Mouse (Mus musculus) liver, embryonic 13.5 days (tissue): ENCODE results near the gene Taar8b. TPM values are rescaled to one million over a fixed set of nuclear protein-coding genes. Genes with fewer than 3 reads are reported as not detected.
"Not testable (repeated sequence)": the region's sequence is repeated elsewhere in the genome, so short reads cannot be mapped to it uniquely, and the experiment has no call there.

ENCODE experiments used
- ATAC-seq: fragments of 200-750 bp; cut with Nextera tagmentation; 2 replicates; pipeline ENCODE4 v1.8.0; 2017; ENCODE audit warnings: low read depth, mild to moderate bottlenecking, moderate number of reproducible peaks, moderate library complexity
- DNase-seq: peaks from one replicate; pipeline ENCODE4 v3.0.0; 2022
- H3K27ac ChIP-seq: fragments of 300-500 bp; sonication (generic); 2 replicates; pipeline ENCODE4 v1.5.1; 2015; ENCODE audit warnings: moderate library complexity, mild to moderate bottlenecking, inconsistent platforms
- H3K27me3 ChIP-seq: fragments of 300-500 bp; sonication (generic); 2 replicates; pipeline ENCODE4 v1.6.1; 2015; ENCODE audit warnings: mild to moderate bottlenecking, inconsistent platforms
- H3K36me3 ChIP-seq: fragments of 300-500 bp; sonication (generic); 2 replicates; pipeline ENCODE4 v1.6.1; 2015; ENCODE audit warnings: mild to moderate bottlenecking, inconsistent platforms
- H3K4me1 ChIP-seq: fragments of 300-500 bp; sonication (generic); replicated peaks from 2 replicates; pipeline ENCODE4 v1.6.1; 2015; ENCODE audit warnings: inconsistent platforms
- H3K4me2 ChIP-seq: fragments of 300-500 bp; sonication (generic); 2 replicates; pipeline ENCODE4 v1.6.1; 2015; ENCODE audit warnings: inconsistent platforms, mild to moderate bottlenecking, moderate library complexity
- H3K4me3 ChIP-seq: fragments of 300-500 bp; sonication (generic); replicated peaks from 2 replicates; pipeline ENCODE4 v1.5.1; 2015; ENCODE audit warnings: mild to moderate bottlenecking, inconsistent platforms
- H3K9ac ChIP-seq: fragments of 300-500 bp; sonication (generic); 2 replicates; pipeline ENCODE4 v1.6.1; 2015; ENCODE audit warnings: mild to moderate bottlenecking, inconsistent platforms
- H3K9me3 ChIP-seq: fragments of 300-500 bp; sonication (generic); replicated peaks from 2 replicates; pipeline ENCODE4 v1.6.1; 2016; ENCODE audit warnings: inconsistent platforms
- WGBS: fragments of 180-500 bp; shearing (Covaris S2); methylation state at CpG from one replicate; pipeline ENCODE4 v1.1.7; 2015; ENCODE audit not compliant: insufficient replicate concordance; 5-methylcytosine and 5-hydroxymethylcytosine counted together
- polyA plus RNA-seq: library from polyadenylated mRNA; unstranded; fragments of >200 nt; fragmentation: Nextera tagmentation; extraction: Ambion mirVana; gene quantifications from 2 replicates; pipeline ENCODE4 v1.2.1, GENCODE M21; 2015

The Taar8b gene
- polyA plus RNA-seq, 1 experiment from 2014 or later, result not detected

DNA sequence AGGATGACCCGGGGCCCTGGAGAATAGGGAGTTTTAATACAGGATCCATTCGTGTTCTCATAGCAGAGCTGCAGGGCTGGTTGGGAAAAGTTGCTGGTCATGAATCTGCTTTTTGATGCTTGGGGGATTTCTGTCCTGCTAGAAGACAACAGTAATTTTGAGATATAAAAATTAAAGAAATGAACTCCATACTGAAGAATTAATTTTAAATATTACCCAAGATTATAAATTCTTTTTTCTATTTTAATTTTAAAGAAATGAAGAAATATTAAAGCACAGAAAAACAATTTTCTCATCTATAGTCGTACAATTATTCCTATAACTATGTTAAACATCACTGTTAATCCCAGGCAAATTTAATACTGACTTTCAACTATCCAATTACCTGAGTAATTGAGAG, 9.7 kb upstream of the Taar8b start, which contains the start of gene Taar8c:
Gene Taar8c, minus strand, starts transcription at position 101 of the 400 bp plus-strand sequence.
- H3K27me3 ChIP-seq, H3K4me1 ChIP-seq, ATAC-seq, H3K9me3 ChIP-seq, H3K4me3 ChIP-seq, H3K4me2 ChIP-seq, H3K36me3 ChIP-seq, DNase-seq, H3K27ac ChIP-seq, H3K9ac ChIP-seq: not testable (repeated sequence)
- WGBS, result 52% methylated on average over 1 of the region's 3 CpGs

DNA sequence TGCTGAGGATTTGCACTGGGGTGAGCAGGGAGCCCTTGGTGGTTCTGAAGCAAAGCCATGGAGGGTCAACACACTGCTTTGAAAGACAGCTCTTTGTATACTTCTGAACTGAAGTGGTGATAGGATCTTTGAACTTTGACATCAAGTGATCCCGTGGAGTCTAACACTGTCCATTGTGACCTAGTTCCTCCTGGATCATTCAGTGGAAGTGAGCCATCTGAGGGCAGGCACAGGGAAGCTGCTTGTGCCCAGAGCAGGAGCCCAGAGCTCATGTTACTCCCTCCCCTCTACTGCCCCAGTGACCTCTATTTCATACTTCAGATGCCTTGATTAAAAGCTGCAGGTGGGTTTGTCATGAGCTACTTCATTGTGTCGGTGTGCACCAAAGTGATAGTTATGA, 4.9 kb upstream of the Taar8b start:
- WGBS, result 36% methylated on average over 2 of the region's 2 CpGs
- ATAC-seq, result peak; percentile 36
- H3K9me3 ChIP-seq, H3K27ac ChIP-seq, H3K4me1 ChIP-seq, H3K36me3 ChIP-seq, H3K4me2 ChIP-seq, H3K9ac ChIP-seq, H3K4me3 ChIP-seq, H3K27me3 ChIP-seq, DNase-seq: not testable (repeated sequence)

DNA sequence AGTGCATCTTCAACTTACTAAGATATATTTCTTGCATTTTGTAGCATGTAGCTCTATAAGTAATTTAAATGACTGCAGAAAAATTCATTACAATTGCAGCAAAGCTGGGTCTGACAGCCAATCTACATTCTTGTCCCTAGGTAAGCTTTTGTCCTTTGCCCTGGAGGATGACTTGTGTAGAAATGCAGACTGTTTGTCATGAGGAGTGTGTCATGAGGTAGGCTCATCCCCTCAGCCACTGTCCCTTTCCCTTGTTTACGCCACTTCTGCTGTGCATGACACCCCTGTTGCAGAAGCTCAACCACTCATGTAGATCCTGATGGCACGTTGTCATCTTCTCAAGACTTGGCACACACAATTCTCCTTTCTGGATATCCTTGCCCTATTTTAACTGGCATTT, 4.9 kb downstream of the Taar8b start:
- no peak overlapping the region for H3K9ac ChIP-seq
- H3K4me1 ChIP-seq, result peaks cover 4% of the 10 kb centered on the region; the same call in 1 of the 2 replicates
- no peak overlapping the region for H3K4me2 ChIP-seq
- ATAC-seq (no peak), DNase-seq (no peak)
- H3K4me3 ChIP-seq, result no peak overlapping the region
- H3K27me3 ChIP-seq, result no peaks in the 10 kb centered on the region
- no peaks in the 10 kb centered on the region for H3K9me3 ChIP-seq
- 57% methylated on average over 2 of the region's 2 CpGs for WGBS
- no peaks in the 10 kb centered on the region for H3K36me3 ChIP-seq
- no peak overlapping the region for H3K27ac ChIP-seq

DNA sequence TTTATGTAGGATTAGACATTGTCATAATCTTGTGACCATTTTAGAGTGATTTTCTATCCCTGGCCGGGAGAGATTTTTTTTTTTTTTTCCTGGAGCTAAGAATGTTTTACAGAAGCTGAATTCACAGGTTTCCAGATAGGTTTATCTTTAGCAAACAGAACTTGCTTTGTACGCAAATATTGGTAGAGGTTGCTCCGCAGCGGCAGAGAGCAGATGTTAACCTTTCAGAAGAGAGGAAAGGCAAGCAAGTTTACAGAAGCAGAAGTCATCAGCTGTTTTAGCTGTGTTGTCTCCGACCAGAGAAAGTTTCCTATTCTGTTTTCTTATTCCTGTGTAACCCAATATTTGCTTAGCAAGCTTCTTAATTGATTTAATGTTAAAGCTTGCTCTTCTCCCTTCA, 5.5 kb downstream of the Taar8b start:
- Histone ChIP-seq H3K4me2 (no peak overlapping the region), H3K27me3 (no peaks in the 10 kb centered on the region), H3K36me3 (no peaks in the 10 kb centered on the region), H3K9me3 (no peaks in the 10 kb centered on the region), H3K4me1 (peaks cover 4% of the 10 kb centered on the region; the same call in 1 of the 2 replicates), H3K9ac (no peak overlapping the region), H3K27ac (no peak overlapping the region), H3K4me3 (no peak overlapping the region)
- ATAC-seq (no peak), DNase-seq (no peak)
- WGBS, result 31% methylated on average over 5 of the region's 5 CpGs

GRCm38 (mm10) chr10:24085936-24086335, 6.2 kb downstream of the Taar8b start:
- H3K9ac ChIP-seq, result no peak overlapping the region
- H3K27me3 ChIP-seq, result no peaks in the 10 kb centered on the region
- no peaks in the 10 kb centered on the region for H3K36me3 ChIP-seq
- no peaks in the 10 kb centered on the region for H3K9me3 ChIP-seq
- WGBS, result 63% methylated on average over 5 of the region's 5 CpGs
- H3K4me3 ChIP-seq, result no peak overlapping the region
- ATAC-seq (no peak), DNase-seq (no peak)
- H3K4me2 ChIP-seq, result no peak overlapping the region
- no peak overlapping the region for H3K27ac ChIP-seq
- H3K4me1 ChIP-seq, result peaks cover 4% of the 10 kb centered on the region; the same call in 1 of the 2 replicates

- peak; percentile 11 for DNase-seq
Measured at GRCm38 (mm10) chr10:24080166-24080565, 11.9 kb downstream of the Taar8b start.

DNA sequence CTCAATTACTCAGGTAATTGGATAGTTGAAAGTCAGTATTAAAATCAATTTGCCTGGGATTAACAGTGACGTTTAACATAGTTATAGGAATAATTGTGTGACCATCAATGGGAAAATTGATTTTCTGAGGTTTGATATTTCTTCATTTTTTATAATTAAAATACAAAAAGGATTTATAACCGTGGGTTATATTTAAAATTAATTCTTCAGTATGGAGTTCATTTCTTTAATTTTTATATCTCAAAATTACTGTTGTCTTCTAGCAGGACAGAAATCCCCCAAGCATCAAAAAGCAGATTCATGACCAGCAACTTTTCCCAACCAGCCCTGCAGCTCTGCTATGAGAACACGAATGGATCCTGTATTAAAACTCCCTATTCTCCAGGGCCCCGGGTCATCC, 15.9 kb downstream of the Taar8b start, which contains the start of gene Taar8a:
Gene Taar8a, plus strand, starts transcription at position 301 of the 400 bp plus-strand sequence.
- WGBS, result 57% methylated on average over 2 of the region's 4 CpGs
- H3K36me3 ChIP-seq, H3K9me3 ChIP-seq, H3K9ac ChIP-seq, H3K4me3 ChIP-seq, ATAC-seq, H3K4me2 ChIP-seq, H3K4me1 ChIP-seq, H3K27ac ChIP-seq, DNase-seq, H3K27me3 ChIP-seq: not testable (repeated sequence)

More at GRCm38 (mm10) chr10:24080166-24080565, 11.9 kb downstream of the Taar8b start:
- no peak for ATAC-seq
- Histone ChIP-seq H3K9ac (no peak overlapping the region), H3K4me2 (no peak overlapping the region), H3K9me3 (no peaks in the 10 kb centered on the region), H3K4me1 (no peaks in the 10 kb centered on the region; the same call in 1 of the 2 replicates), H3K36me3 (no peaks in the 10 kb centered on the region), H3K4me3 (no peak overlapping the region), H3K27me3 (no peaks in the 10 kb centered on the region), H3K27ac (no peak overlapping the region)
- WGBS, result 32% methylated on average over 3 of the region's 3 CpGs

- not testable (repeated sequence) for H3K27me3 ChIP-seq, H3K9ac ChIP-seq, H3K36me3 ChIP-seq, DNase-seq, H3K27ac ChIP-seq, H3K4me3 ChIP-seq, H3K4me2 ChIP-seq, H3K9me3 ChIP-seq, ATAC-seq, H3K4me1 ChIP-seq
- WGBS, result 20% methylated on average over 2 of the region's 2 CpGs
Measured at GRCm38 (mm10) chr10:24074751-24075150, 17.3 kb downstream of the Taar8b start.

- Histone ChIP-seq H3K27ac (no peak overlapping the region), H3K27me3 (no peaks in the 10 kb centered on the region), H3K9ac (no peak overlapping the region), H3K9me3 (no peaks in the 10 kb centered on the region), H3K4me2 (no peak overlapping the region), H3K4me3 (no peak overlapping the region), H3K4me1 (no peaks in the 10 kb centered on the region), H3K36me3 (no peaks in the 10 kb centered on the region)
- ATAC-seq, result no peak
- no peak for DNase-seq
- 43% methylated on average over 3 of the region's 3 CpGs for WGBS
Measured at GRCm38 (mm10) chr10:24058986-24059385, 33.1 kb downstream of the Taar8b start.

GRCm38 (mm10) chr10:24052039-24052438, 40.1 kb downstream of the Taar8b start:
- WGBS, result 24% methylated on average over 5 of the region's 5 CpGs
- no peak overlapping the region for H3K4me3 ChIP-seq

DNA sequence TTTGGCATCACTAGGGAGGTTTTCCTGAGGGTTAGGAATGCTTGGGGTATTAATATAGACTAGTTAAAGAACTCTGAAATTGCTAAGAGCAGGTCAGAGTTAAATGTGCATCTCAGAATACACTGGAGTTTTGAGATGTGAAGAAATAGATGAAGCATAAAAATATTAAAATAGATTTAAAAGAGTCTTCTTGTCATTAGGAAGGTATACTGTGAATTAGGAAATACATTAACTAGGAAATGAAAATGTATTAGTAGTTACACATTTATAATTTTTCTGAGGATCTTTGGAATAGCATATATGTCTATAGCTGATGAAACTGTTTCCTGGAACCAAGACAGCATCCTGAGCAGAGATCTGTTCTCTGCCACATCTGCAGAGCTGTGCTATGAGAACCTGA, 42.9 kb downstream of the Taar8b start, which contains the start of gene Taar7f:
Gene Taar7f, plus strand, starts transcription at position 301 of the 400 bp plus-strand sequence.
- Histone ChIP-seq H3K4me1 (0 out of 2 replicates have a peak, but pooled peaks cover 3% of the 10 kb centered on the region), H3K4me3 (no peak within 1 kb of the TSS), H3K4me2 (no peak within 1 kb of the TSS), H3K36me3 (no peaks in the 10 kb centered on the region), H3K27ac (no peak within 1 kb of the TSS), H3K27me3 (no peaks in the 10 kb centered on the region), H3K9ac (no peak within 1 kb of the TSS), H3K9me3 (no peaks in the 10 kb centered on the region)
- ATAC-seq (no peak), DNase-seq (no peak)

More at GRCm38 (mm10) chr10:24052039-24052438, 40.1 kb downstream of the Taar8b start:
- Histone ChIP-seq H3K4me2 (no peak overlapping the region), H3K9me3 (no peaks in the 10 kb centered on the region), H3K4me1 (0 out of 2 replicates have a peak, but pooled peaks cover 3% of the 10 kb centered on the region), H3K9ac (no peak overlapping the region), H3K36me3 (no peaks in the 10 kb centered on the region), H3K27ac (no peak overlapping the region), H3K27me3 (no peaks in the 10 kb centered on the region)
- DNase-seq (peak; percentile 10), ATAC-seq (peak; percentile 86)
